Mouse (Mus musculus) cerebellum, postnatal 25 days (tissue): ENCODE measurements around the gene Gm28539.
"Not testable (repeated sequence)": the region's sequence is repeated elsewhere in the genome, so short reads cannot be mapped to it uniquely, and the experiment has no call there.

Experiments
- DNase-seq, 2 experiments: peaks; one replicate each; pipeline ENCODE4 v3.0.0; 2021; ENCODE audit warnings: mixed read lengths in 2 of 2

The Gm28539 gene

DNA sequence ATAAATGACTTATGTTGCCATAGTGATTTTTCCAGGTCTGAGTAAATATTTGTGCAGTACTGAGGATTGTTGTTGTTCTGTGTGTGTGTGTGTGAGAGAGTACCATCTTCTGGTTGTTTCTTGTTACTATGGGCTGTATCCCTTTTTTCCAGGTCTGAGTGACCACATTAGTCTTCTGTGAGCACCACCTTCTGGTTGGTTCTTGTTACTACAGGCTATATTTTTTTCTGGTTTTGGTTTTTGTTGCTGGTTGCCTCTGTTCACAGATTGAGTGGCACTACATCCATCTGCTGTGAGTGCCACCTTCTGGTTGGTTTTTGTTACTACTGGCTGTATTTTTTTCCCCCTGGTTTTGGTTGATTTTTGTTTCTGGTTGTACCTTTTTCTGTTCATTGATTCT is 22.2 kb downstream of the Gm28539 start:
- peak; percentile 47 to 66 for DNase-seq

DNA sequence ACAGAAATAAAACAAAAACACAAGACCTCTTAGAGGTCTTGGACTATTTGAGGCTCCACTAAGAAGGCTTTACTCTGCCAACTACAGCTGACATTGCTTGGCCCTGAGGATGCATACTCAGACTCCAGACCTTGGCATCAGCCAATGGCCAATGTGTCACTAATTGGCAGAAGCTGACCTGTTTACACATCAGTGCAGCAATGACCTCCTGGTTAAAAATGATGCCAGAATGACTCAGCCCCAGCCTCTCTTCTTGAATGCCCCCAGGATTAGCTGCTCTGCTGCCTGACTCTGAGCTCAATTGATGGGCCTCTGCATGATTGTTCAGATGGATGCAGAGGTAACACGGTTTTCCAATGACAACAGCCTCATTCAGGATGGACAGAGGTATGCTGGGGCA is 23.8 kb downstream of the Gm28539 start:
- DNase-seq: peak; percentile 33 to 49

DNA sequence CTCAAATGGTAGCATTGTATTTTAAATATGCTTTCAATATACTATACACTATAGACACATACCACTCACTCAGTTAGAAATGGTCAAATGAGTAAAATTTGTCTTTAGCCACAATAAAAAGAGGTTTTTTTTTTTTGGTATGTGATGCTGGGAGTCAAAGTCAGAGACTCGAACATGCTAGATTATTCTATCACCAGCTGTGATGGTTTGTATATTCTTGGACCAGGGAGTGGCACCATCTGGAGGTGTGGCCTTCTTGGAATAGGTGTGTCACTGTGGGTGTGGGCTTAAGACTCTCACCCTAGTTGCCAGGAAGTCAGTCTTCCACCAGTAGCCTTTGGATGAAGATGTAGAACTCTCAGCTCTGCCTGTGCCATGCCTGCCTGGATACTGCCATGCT is 34.1 kb downstream of the Gm28539 start:
- not testable (repeated sequence) for DNase-seq

DNA sequence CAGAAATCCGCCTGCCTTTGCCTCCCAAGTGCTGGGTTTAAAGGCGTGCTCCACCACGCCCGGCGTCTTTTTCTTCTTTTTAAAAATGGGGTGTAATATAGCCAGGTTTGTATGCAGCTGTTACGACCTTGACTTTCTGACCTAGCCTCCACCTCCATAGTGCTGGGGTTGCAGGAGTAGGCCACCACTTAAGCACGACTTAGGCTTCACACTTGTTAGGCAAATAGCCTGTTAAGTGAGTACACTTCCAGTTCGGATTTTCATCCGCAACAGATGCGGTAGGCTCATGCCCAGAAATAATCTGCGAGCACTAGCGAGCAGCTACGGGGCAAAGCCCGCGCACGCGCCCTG is 39.7 kb downstream of the Gm28539 start:
- no peak for DNase-seq

DNA sequence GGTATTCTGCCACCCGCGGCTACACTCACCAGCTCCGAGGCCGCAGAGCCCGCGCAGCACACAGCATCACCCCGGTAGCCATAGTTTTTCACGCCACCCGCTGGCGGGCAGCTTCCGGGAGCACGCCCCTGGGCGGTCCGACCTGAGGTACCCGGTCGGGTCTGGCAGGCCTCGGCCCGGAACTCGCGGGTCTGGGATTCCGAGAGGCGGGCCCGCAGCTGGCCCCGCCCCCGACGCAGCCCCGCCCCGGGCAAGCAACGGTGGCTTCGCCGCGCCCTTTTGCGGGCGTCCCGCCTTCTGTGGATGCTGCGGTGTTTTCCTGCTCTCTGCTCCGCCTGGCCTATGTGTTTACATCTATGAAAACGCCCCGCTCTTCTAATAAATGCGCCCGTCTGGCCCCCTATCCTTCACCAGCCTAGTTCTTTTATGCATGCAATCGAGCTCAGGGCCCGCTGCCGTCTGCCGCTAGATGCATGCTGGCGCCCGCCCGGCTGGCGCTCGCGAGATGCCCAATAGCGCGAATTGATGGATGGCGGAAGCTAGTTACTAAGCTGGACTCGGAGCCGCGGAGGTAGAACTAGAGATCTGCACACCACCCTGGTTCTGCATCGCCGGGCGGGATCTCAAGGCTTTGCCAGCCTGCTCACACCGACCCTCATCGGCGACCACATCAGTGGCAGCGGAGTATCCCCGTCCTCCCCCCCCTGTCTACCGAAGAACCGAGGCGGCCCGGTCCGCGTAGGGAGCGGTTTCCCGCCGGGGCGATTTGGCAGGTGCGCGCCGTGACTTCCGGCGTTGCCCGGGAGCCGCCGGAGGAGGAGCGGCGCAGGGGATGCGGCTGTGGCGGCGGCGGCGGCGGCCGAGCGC is 40.3 kb downstream of the Gm28539 start, which contains the start of the genes Mrpl40 and Hira:
TSS of gene Mrpl40 (minus strand) at position 421 of the 867 bp plus-strand sequence.
TSS of gene Hira (plus strand) at position 596 of the 867 bp plus-strand sequence.
- DNase-seq: peak; percentile 97

DNA sequence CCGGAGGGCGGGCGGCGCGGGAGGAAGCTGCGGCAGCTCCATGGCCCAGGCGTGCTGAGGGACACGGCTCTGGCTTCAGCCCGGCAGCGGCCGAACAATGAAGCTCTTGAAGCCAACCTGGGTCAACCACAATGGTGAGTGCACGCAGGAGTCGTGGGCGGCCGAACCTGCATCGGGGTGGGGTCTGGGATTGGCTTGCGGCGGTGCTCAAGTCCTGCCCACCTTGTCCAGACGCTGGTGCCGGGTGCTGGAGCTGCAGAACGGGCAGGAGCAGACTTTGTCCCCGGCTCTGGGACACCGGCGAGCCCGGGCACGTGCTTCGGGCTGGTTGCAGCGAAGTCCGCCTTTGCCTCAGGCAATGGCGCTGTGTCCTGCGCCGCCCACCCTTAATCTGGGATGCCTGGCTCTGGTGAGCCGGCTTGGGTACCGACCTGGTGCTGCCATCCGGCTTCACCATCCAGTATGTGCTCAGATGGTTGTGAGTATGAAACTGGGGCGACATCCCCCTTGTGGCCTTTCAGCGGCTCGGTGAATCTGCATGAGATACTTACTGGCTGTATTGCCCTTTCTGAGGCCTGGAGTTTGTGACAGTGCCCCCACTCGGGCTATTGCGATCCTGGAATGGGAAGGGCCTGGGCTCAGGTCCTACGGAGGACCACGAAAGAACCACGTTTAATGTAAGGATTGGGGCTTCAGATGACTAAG is 41.2 kb downstream of the Gm28539 start:
- peak in 1 of 2 experiments; percentile 59 for DNase-seq

DNA sequence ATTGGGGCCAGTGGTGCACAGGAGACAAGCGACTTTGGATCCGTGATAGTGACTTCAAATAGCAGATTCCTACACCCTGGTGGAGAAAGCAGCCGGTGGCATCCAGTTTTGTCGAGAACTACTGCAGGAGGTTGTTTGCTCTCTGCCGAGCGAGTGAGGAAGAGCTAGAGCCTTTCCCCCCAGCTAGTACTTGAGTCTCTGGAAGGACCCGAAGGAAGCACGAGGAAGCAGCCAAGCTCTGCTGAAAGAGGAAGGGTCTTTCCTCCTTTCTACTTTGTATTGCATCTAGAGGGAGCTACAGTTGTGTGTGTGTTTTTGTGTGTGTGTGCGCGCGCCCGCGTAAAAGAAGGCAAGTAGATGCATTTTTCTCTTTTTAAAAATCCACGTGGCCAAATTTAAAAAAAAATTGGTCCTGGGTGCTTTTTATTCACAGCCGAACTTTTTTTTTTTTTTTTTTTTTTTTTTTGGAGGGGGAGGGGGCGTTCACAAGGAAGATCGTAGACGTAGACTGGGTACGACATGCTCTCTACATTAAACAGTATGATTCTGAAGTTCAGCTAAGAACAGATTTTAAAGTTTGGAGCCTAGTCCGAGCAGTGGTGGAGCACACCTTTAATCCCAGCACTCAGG is 41.8 kb downstream of the Gm28539 start:
- no peak for DNase-seq

DNA sequence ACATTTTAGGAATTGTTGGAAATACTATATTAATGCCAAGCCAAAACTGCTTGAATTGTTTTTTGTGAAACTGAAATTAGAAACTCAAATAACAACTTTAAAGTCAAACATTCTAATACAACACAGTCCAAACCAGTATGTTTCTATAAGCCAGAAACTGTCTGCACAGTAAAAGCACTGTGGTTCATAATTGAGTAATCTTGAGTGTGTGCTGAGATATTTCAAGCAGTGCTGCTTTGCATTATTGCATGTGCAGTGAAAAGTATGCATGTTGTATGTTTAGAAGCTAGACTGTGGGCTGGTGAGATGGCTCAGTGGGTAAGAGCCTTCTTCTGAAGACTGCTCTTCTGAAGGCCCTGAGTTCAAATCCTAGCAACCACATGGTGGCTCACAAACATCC is 47.7 kb downstream of the Gm28539 start:
- no peak for DNase-seq

DNA sequence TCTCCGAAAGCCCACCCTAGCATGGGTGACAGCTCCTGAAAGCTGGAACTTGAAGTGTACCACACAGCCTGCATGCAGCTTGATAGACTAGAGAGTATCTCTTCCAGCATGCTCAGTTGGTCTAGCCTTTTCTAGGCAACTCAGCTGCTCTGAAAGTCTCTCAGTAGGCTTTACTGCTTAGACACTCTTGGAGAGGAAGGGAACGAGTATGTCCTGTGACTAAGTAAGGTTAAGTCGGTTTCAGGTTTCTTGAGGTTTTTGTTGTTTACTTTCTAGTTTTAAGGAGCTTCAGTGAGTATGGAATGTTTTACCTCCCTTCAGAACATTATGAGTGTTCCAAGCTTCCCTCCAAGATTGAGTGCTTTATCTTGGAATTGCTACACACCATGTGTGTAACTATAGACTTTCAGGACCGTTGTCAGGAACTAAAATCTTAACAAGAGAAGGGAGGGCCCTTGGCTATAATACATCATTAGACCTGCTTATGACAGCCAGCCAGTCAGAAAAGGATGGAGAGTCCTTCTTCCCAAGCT is 57.5 kb downstream of the Gm28539 start:
- no peak for DNase-seq

DNA sequence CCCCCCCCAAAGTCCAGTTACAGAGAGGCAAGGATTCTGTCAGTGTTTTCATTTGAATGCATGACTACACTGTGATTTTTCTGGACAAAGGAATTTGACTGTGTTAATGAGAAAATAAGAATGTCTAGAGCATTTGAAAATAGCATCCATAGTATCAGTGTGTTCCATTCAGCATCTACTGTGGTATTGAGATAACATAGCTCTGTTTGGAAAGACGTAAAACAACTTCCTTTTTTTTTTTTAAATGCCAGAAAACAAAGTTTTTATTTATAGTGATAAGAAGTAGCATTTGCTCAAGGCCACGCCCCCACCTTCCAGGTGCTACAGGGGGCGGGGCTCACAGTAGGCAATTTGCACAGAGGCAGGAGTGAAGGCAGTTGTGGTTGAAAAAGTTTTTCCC is 58.9 kb downstream of the Gm28539 start:
- DNase-seq: no peak

DNA sequence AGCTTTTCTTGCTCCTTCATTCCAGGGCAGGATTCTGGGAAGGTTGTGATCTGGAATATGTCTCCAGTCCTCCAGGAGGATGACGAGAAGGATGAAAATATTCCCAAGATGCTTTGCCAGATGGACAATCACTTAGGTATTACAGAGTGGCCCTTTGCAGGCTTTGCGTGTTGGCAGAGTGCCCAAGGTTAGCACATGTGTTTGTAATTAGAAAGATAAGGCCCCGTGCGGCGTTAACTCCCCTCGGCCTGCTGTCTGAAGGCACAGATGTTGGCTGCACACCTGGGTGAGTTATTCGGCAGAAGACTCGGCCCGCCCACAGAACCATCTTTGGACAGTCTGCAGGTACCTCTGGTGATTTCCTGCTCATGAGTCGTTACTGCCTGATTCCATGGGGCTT is 60.0 kb downstream of the Gm28539 start:
- DNase-seq: peak in 1 of 2 experiments; percentile 15

DNA sequence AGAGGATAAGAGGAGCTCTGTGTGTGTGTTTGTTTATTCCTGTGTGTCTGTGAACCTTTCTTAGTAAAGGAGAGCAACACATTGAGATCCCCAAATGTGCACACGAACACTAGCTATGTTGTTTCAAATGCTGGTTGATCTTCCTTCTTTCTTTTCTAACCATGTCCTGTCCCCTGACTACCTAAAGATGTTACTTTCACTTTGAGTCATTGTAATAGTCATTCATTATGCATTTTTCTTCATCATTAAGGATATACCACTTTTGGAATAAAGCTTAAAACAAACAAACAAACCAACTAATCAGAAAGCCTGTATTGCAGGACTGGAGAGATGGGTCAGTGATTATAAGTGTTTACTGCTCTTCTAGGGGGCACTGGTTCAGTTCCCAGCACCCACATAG is 69.3 kb downstream of the Gm28539 start:
- no peak for DNase-seq

DNA sequence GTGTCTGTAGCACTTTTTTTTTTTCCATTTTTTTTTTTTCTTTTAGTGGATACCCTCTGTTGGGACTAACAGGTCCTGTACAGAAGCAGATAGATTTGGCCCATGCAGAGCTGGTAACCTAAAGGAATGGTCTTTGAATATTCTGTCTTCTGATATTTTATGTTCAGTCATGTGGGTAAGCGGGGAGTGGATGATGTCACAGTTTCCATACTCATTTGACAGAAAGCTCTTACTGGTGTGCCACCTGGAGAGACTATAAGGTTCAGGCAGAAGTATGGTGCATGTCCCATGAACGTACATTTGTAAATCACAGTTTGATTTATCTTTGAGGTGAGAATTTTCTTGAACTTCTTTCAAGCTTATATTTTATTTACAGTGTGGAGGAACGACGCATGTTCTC is 79.7 kb downstream of the Gm28539 start:
- DNase-seq: no peak

DNA sequence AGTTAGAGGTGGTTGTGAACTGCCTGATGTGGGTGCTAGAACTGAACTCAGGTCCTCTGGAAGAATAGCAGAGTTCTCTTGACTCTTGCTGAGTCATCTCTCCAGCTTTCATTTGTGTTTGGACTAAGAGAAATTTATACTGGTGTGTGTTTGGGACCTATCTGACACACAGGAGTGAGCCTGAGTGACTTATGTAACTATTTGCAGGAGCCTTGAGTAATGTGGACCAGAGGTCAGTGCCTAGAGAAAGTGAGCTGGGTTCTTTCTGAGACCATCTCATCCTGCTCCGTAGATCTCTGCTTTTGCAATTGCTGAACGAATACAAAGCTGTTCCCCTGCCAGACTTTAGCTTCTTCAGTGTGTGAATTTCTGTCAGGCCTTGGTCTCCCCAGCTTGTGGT is 85.4 kb downstream of the Gm28539 start:
- DNase-seq: no peak

DNA sequence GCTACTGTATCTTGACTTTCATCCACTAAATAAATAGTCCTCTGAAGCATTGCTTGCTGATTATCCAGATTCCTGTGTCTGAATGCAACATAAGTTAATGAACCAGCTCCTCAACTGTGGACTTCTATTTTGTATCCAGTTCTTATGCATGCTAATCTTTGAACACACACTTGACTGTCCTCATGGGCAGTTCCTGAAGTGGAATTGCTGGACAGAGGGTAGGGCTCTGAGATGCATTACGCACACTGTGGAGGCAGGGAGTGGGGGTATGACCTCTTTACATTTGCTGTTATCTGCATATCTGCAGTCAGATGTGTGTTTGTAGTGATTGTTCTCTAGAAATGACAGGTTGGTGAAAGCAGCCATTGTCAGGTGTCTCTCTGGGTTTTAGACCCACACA is 91.6 kb downstream of the Gm28539 start:
- no peak for DNase-seq

DNA sequence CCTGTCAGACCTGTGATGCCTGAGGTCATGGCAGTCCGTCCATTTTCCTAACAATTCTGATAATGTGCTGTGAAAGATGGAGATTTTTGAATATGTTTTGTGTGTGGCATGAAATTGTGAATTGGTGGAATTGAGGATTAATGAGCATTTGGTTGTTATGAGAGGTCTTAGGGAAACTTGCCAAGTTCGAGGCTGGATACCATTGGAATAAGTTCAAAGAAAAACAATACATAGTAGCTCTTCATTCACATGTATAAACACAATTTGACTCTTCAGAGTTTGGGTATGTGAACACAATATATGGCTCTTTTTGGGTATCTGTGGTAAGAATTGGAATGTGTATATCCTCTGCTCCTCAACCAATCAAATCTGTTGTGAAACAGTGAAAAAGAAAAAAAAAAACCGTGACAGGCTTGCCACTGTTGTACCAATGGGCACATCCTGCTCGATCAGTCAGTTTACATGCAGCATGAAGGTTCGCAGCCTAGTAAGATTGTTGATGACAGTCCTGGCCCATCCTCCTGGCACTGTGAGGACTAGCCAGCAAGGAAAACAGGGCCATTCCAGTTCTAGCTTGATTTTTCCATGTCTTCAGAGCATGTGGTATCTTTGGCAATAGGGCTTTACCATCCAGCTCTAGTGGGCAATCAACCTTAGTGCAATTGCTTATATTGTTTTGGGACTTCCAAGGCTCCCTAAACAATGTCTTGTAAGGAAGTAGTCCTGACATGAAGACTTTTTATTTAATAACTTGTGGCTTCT is 102.1 kb downstream of the Gm28539 start:
- DNase-seq: no peak

DNA sequence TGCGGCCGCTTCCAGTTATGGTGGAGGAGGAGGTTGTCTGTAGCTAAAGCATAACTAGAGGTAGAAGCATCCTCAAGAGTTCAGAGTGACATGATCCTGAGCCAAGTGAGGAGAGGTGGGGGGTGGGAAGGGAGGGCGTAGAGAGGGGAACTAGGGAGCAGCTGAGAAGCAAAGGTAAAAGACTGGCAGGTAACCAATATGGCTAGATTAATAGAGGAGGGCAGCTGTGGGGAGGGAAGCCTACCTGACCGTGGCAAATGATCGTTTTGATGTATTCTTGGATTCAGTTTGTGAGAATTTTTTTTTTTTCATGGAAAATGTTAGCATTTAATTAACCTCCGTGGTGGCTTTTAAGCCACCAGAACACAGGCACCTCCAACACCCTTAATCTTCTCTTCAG is 107.5 kb downstream of the Gm28539 start:
- no peak for DNase-seq

DNA sequence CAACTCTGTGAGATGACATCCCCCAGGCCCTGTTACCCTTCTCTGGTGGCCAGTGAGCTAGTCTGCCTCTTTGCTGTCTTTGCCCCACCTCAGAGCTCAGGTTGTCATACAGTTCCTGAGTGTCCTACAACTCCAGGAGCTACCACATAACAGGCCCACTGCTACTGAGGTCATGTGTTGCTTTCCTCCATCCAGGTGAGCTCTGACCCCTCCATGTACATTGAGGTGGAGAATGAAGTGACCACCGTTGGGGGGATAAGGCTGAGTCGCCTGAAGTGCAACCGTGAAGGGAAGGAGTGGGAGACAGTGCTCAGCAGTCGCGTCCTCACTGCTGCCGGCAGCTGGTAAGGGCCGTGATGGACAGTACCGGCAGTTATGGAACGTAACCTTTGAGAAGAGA is 112.6 kb downstream of the Gm28539 start:
- DNase-seq: no peak

DNA sequence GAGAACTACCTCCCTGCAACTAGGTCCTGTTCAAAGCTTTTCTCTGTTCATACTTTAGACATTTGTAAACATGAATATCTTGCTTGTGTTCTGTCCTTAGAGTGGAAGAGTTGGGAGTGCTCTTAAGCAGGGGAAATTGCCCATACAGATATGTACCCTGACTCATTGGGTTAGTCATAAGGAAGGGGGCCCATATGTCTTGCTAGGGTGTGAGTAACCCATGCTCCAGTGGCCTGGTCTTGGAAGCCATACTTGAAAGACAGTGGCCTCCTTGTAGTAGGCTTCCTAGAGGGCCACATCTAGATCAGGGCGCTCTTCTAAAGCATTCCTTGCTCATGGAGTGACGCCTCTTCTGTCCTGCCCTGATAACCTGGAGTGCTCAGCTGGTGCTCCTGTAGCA is 114.0 kb downstream of the Gm28539 start:
- DNase-seq: no peak

DNA sequence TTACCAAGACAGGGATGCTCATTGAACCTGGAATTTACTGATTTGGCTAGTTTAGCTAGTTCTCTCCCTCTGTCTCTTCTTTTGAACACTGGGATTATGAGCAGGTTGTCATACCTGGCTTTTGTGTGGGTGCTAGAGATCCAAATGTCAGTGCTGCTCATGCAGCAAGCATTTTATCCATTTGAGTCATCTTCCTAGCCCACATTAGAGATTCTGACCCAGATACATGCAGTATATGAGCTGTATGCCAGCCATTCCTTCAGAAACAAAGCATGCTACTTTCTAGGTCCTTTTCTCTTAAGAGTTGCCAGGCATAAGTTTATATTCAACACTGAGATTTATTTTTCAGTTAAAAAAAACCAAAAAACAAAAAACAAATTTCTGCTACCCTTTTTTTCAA is 116.4 kb downstream of the Gm28539 start:
- no peak for DNase-seq

DNA sequence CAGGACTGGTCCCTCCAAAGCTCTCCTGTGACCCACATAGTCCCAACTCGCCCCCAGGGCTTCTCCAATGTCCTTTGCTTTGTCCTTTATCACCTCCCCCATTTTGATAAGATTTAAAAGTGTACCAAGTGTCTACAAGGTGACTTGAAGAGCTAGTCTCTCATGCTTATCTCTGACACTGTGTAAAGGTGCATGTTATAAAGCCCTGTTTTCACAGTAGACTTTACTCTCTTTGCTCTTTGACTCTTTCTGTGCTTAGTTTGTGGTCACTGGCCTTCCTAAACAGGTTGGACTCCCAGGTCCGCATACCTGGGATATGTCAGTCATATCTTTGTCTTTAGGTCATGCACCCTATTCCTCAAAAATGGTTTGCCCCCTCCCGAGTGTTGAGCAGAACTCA is 118.7 kb downstream of the Gm28539 start:
- no peak for DNase-seq

DNA sequence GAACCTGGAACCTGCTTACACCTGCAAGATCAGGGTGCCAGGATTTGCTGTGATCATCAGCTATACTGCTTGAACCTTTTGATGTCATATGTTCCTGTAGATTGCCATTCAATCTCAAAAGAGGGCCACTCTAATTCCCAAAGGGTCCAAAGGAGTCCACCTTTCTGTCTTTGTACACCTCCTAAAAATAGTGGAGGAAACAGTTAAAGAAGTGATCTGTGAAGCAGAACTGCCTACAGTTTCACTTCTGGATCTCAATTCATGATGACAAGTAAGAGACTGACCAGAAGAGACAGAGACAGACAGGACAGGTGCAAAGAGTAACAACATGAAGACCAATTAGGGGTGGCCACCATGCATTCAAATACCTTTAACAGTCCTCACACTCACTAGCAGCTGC is 127.1 kb downstream of the Gm28539 start:
- no peak for DNase-seq
